Mouse (Mus musculus) CH12.LX (cell line): ENCODE measurements around the gene Brd2. TPM values are rescaled to one million over a fixed set of nuclear protein-coding genes. Genes with fewer than 3 reads are reported as not detected.

ENCODE experiments used
- DNase-seq: peaks from one replicate; pipeline ENCODE4 v3.0.0-alpha.2; 2013; ENCODE audit errors: extremely low read depth
- H3K27ac ChIP-seq: 2 replicates; pipeline ENCODE4 v1.5.1; 2012; ENCODE audit warnings: low read depth, mild to moderate bottlenecking, control low read depth, moderate library complexity; ENCODE audit not compliant: insufficient read depth
- H3K27me3 ChIP-seq: replicated peaks from 2 replicates; pipeline ENCODE3; 2012; ENCODE audit warnings: inconsistent platforms
- H3K36me3 ChIP-seq, 2 experiments: replicated peaks in 1 of 2; 2 replicates each; pipeline versions ENCODE3 to v1.6.1; 2012; ENCODE audit warnings: inconsistent platforms in 1 of 2, low read length in 1 of 2, mild to moderate bottlenecking in 1 of 2, mixed read lengths in 1 of 2, moderate library complexity in 1 of 2; ENCODE audit not compliant: control insufficient read depth in 1 of 2, insufficient read depth in 1 of 2
- H3K4me1 ChIP-seq, 2 experiments: 2 replicates each; pipeline ENCODE4 v1.6.1; 2012; ENCODE audit warnings: inconsistent platforms in 1 of 2, moderate library complexity in 1 of 2; ENCODE audit not compliant: insufficient read depth in 2 of 2, control insufficient read depth in 1 of 2
- H3K4me2 ChIP-seq: 2 replicates; pipeline ENCODE4 v1.6.1; 2012; ENCODE audit warnings: low read depth, mild to moderate bottlenecking, control low read depth; ENCODE audit not compliant: poor library complexity, insufficient read depth, severe bottlenecking
- H3K4me3 ChIP-seq, 3 experiments: fragments of 150-350 bp in 1 of 3; sonication (generic) in 1 of 3; replicated peaks in 1 of 3; 2 replicates each; pipeline versions ENCODE3 to v1.5.1; 2011 to 2012; ENCODE audit warnings: low read depth in 2 of 3, low read length in 2 of 3, mild to moderate bottlenecking in 2 of 3, moderate library complexity in 2 of 3, control low read depth in 1 of 3, improper control_type of control experiment in 1 of 3, inconsistent platforms in 1 of 3, mixed read lengths in 1 of 3; ENCODE audit not compliant: poor library complexity in 1 of 3
- H3K79me2 ChIP-seq: replicated peaks from 2 replicates; pipeline ENCODE4 v1.6.1; 2012; ENCODE audit warnings: mild to moderate bottlenecking, moderate library complexity; ENCODE audit not compliant: control insufficient read depth, poor library complexity, insufficient read depth, severe bottlenecking; ENCODE audit errors: extremely low read depth
- H3K9ac ChIP-seq: 2 replicates; pipeline ENCODE4 v1.6.1; 2012; ENCODE audit warnings: low read depth, mild to moderate bottlenecking, control low read depth, moderate library complexity; ENCODE audit not compliant: insufficient read depth
- H3K9me3 ChIP-seq: replicated peaks from 2 replicates; pipeline ENCODE3; 2012; ENCODE audit warnings: low read length, inconsistent platforms, mixed read lengths
- BHLHE40 ChIP-seq: IDR thresholded peaks from 2 replicates; pipeline ENCODE4 v1.6.1; 2011; ENCODE audit warnings: mild to moderate bottlenecking, low read depth, low read length, improper control_type of control experiment
- CTCF ChIP-seq, 2 experiments: IDR thresholded peaks in 1 of 2; conservative IDR thresholded peaks in 1 of 2; 2 replicates each; pipeline ENCODE4 v1.5.1; 2011 to 2012; ENCODE audit warnings: low read depth in 2 of 2, low read length in 2 of 2, improper control_type of control experiment in 1 of 2, inconsistent platforms in 1 of 2, mild to moderate bottlenecking in 1 of 2, moderate library complexity in 1 of 2
- E2F4 ChIP-seq: IDR thresholded peaks from 2 replicates; pipeline ENCODE4 v1.6.1; 2011; ENCODE audit warnings: low read depth, low read length, improper control_type of control experiment; ENCODE audit not compliant: insufficient replicate concordance
- GABPA ChIP-seq: IDR thresholded peaks from 2 replicates; pipeline ENCODE4 v1.6.1; 2012; ENCODE audit warnings: low read depth, low read length, improper control_type of control experiment, inconsistent platforms; ENCODE audit not compliant: insufficient replicate concordance
- IRF4 ChIP-seq: IDR thresholded peaks from 2 replicates; pipeline ENCODE4 v1.6.1; 2014; ENCODE audit warnings: low read depth, mild to moderate bottlenecking, inconsistent platforms, low read length, improper control_type of control experiment
- JUN ChIP-seq: IDR thresholded peaks from 2 replicates; pipeline ENCODE4 v1.6.1; 2011; ENCODE audit warnings: low read depth, mild to moderate bottlenecking, low read length, improper control_type of control experiment, moderate library complexity; ENCODE audit not compliant: insufficient read depth
- KAT2A ChIP-seq: IDR thresholded peaks from 2 replicates; pipeline ENCODE4 v1.6.1; 2012; ENCODE audit warnings: low read length, improper control_type of control experiment, inconsistent platforms; ENCODE audit not compliant: insufficient replicate concordance
- MAFK ChIP-seq: IDR thresholded peaks from 2 replicates; pipeline ENCODE4 v1.6.1; 2011; ENCODE audit warnings: low read length, improper control_type of control experiment; ENCODE audit not compliant: insufficient replicate concordance
- MAX ChIP-seq: IDR thresholded peaks from 2 replicates; pipeline ENCODE4 v1.6.1; 2011; ENCODE audit warnings: low read length, improper control_type of control experiment
- NELFE ChIP-seq: IDR thresholded peaks from 2 replicates; pipeline ENCODE4 v1.6.1; 2011; ENCODE audit warnings: low read depth, low read length, improper control_type of control experiment
- NRF1 ChIP-seq: IDR thresholded peaks from 2 replicates; pipeline ENCODE4 v1.6.1; 2014; ENCODE audit warnings: low read depth, mild to moderate bottlenecking, inconsistent platforms, low read length, improper control_type of control experiment, moderate library complexity
- POLR2A ChIP-seq: IDR thresholded peaks from 2 replicates; pipeline ENCODE4 v1.6.1; 2011; ENCODE audit warnings: low read depth, mild to moderate bottlenecking, improper control_type of control experiment, low read length
- POLR2AphosphoS2 ChIP-seq: IDR thresholded peaks from 2 replicates; pipeline ENCODE4 v1.6.1; 2011; ENCODE audit warnings: low read depth, low read length, improper control_type of control experiment
- RAD21 ChIP-seq: IDR thresholded peaks from 2 replicates; pipeline ENCODE4 v1.6.1; 2011; ENCODE audit warnings: low read depth, mild to moderate bottlenecking, low read length, improper control_type of control experiment, moderate library complexity
- RCOR1 ChIP-seq: conservative IDR thresholded peaks from 2 replicates; pipeline ENCODE4 v1.6.1; 2012; ENCODE audit warnings: low read depth, mild to moderate bottlenecking, inconsistent platforms, low read length, improper control_type of control experiment
- SIN3A ChIP-seq: IDR thresholded peaks from 2 replicates; pipeline ENCODE4 v1.6.1; 2012; ENCODE audit warnings: low read length, improper control_type of control experiment, inconsistent platforms
- TBP ChIP-seq: conservative IDR thresholded peaks from 2 replicates; pipeline ENCODE4 v1.6.1; 2011; ENCODE audit warnings: low read depth, low read length, improper control_type of control experiment
- USF1 ChIP-seq: IDR thresholded peaks from 2 replicates; pipeline ENCODE4 v1.6.1; 2014; ENCODE audit warnings: low read depth, mild to moderate bottlenecking, inconsistent platforms, low read length, improper control_type of control experiment
- ZNF384 ChIP-seq: IDR thresholded peaks from 2 replicates; pipeline ENCODE4 v1.6.1; 2012; ENCODE audit warnings: low read depth, low read length, improper control_type of control experiment, inconsistent platforms
- dilution Hi-C: fragments of 300-500 bp; cut with MboI; formaldehyde crosslinking; loops from 2 replicates; pipeline ENCODE4 v1.14.3; 2020; ENCODE audit warnings: low sequenced_read_pairs; ENCODE audit not compliant: extremely low pct_unique_long_range_greater_than_20kb, extremely low pct_ligation_motif_present
- in situ Hi-C: fragments of 300-500 bp; cut with MboI; formaldehyde crosslinking; loops from 3 replicates; pipeline ENCODE4 v1.14.3; 2019; ENCODE audit warnings: low sequenced_read_pairs, low pct_ligation_motif_present, low pct_unique_long_range_greater_than_20kb, mixed read lengths
- polyA plus RNA-seq: library from polyadenylated mRNA; unstranded; fragments of >175 nt; gene quantifications from 2 replicates; pipeline ENCODE4 v1.2.1, GENCODE M21; 2012; ENCODE audit warnings: low read depth; ENCODE audit not compliant: insufficient read length
- total RNA-seq, 2 experiments: library from RNA; depleted of rRNA; stranded (reverse); fragments of 300-350 nt in 1 of 2; fragments of >200 nt in 1 of 2; gene quantifications; 2 replicates each; pipeline ENCODE4 v1.2.3; 2012 to 2014

The Brd2 gene
- total and polyA plus RNA-seq, 3 experiments = 101 to 247 (median 141) TPM

- no peak overlapping the region for H3K9ac ChIP-seq
- H3K4me3 ChIP-seq = no peak overlapping the region
- dilution Hi-C loops (no loop called here), in situ Hi-C loops (loop anchor here (5.0 kb wide), 2 partner anchors 35 kb away; partner anchors contain the start of gene H2-Oa)
- H3K79me2 ChIP-seq = peaks cover 9% of the 10 kb centered on the region
- peaks cover 0 to 21% of the 10 kb centered on the region in 2 experiments for H3K36me3 ChIP-seq
- H3K27ac ChIP-seq = no peak overlapping the region
- H3K4me1 ChIP-seq = peaks cover 11 to 51% of the 10 kb centered on the region in 2 experiments
- H3K9me3 ChIP-seq = no peaks in the 10 kb centered on the region
- no peak for DNase-seq
- TF ChIP-seq BHLHE40 (no peak), RCOR1 (no peak), MAX (no peak), USF1 (no peak), MAFK (no peak), TBP (no peak), POLR2A (no peak), GABPA (no peak), KAT2A (no peak), RAD21 (no peak), NELFE (no peak), SIN3A (no peak), IRF4 (no peak), POLR2AphosphoS2 (no peak), ZNF384 (no peak), CTCF (conservative IDR thresholded peaks at IDR 0.05 in 1 of 2, IDR thresholded peaks at IDR 0.05 in 1 of 2; ENCODE audit: low read depth in 2 of 2, low read length in 2 of 2) (no peak)
- H3K27me3 ChIP-seq = no peaks in the 10 kb centered on the region
- no peak overlapping the region for H3K4me2 ChIP-seq
Observed at GRCm38 (mm10) chr17:34126826-34127420, 4.5 kb upstream of the Brd2 start.

GRCm38 (mm10) chr17:34124649-34125048 is 2.2 kb upstream of the Brd2 start:
- Histone ChIP-seq H3K4me3 (peak overlapping the region in 1 of 3 experiments; percentile 31), H3K4me1 (peaks cover 11 to 51% of the 10 kb centered on the region in 2 experiments)

More at GRCm38 (mm10) chr17:34124649-34125048, 2.2 kb upstream of the Brd2 start:
- Histone ChIP-seq H3K9ac (no peak overlapping the region), H3K4me2 (no peak overlapping the region), H3K79me2 (peaks cover 12% of the 10 kb centered on the region), H3K27me3 (no peaks in the 10 kb centered on the region), H3K36me3 (peaks cover 0 to 21% of the 10 kb centered on the region in 2 experiments), H3K27ac (no peak overlapping the region), H3K9me3 (no peaks in the 10 kb centered on the region)
- TF ChIP-seq USF1 (no peak), BHLHE40 (0 out of 2 replicates have a peak, but pooled peaks have one; percentile 20), RAD21 (no peak), NRF1 (no peak), JUN (no peak), SIN3A (no peak), E2F4 (no peak)
- in situ Hi-C loops = loop anchor here (5.0 kb wide), 2 partner anchors 32 to 38 kb away; partner anchors contain the start of gene H2-Oa
- no peak for DNase-seq
- dilution Hi-C loops = no loop called here
